Mouse (Mus musculus): ENCODE measurements around the gene Fn3k.
A peak's percentile ranks its signal among the peaks of the same experiment; 100 is the strongest.

Fn3k gene

DNA sequence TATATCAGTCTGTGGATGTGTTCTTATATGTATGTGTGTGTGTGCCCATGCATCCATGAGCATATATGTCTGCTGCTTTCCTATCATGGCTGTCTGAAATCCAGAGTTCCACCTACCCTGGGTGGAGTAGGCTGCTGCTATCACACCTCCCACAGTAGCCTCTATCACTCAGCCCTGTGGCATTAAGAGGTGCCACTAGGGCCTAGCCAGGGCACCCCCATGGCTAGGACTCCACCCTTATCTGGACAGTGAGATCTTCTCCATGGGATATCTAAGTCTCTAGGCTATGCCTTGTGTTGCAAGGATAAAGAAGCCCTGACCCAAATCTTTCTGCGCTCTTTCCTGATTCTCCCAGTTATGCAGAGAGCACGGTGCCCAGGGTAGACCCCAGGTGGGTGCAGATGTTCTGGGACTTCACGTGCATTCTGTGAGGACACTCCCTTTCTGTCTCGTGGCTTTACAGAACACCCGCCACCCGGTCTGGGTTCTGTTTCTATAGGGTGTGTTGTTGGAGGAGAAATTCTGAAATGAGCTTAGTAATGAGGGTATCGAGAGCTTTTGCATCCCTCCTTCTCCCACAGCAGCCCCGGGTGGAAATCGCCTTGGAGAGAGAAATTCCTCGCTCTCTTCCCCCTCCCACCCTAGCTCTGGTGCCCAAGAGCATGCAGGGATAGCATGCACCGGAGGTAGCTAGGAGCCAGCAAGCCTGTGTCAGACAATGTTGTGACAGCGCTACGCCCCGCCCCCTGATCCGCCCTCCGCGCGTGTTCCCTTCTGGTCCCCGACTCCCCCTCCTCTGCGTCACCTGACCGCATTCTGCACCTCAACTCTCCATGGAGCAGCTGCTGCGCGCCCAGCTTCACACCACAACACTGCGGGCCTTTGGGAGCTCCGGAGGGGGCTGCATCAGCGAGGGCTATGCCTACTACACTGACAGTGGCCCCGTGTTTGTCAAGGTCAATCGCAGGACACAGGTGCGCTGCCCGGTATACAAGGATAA, at the start of gene Fn3k:
Fn3k (plus strand) TSS at position 758 of the 1,000 bp plus-strand sequence.
- DNase-seq = peak; percentile 96 to 97

DNA sequence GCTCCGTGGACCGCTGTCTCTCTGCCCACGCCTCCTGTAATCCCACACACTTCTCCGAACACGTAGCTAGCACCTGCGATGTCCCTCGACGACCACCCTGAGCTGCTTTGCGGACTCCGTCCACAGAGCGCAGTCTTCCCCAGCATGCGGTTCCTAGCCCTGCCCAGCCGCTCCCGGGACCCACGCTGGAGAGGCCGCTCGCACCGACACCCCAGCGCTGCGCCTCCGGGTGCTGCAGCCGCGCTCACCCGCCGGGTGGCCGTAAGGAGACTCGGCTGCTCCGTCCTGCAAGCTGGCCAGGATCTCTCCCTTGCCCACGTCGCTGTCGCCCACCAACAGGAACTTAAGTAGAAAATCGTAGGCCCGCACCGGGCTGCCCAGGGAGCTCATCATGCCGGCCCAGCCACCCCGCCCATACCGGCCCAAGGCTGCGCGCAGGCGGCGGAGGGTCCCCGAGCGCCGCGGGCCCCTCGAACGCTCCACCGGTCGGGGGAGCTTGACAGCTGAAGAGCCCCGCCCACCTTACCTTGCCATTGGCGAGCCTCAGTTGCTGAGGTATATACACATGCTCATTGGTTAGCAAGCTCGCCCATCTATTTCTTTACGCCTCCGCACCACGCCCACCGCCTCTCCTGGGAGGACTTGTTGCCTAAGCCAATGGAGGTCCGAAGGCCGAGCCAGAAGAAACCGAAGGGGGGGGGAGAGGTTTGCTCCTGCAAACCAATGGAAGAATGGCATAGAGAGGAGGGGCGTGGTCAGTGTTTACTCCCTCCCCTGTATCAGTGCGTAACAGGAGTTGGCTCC, 46.8 kb upstream of the Fn3k start, which contains the start of gene Rab40b:
Rab40b (minus strand) TSS at position 502 of the 804 bp plus-strand sequence.
- peak; percentile 88 to 94 for DNase-seq

DNA sequence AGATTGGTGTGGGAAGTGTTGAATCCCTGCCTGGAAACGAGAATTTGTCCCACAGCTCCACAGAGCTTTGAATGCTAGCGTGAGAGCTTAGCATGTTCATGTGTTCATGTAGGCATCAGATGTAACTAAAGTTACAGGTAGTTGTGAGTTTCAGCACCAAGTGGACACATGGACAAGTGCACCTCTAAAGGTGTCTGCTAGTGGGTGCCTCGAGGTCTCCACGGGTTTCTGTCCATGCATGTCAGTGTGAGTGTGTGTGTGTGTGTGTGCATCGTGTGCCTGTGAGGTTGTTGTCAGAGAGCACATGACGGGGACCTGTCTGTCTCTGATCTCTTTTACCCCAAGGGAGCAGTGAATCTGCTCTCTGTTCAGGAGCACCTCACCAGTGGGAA, 46.2 kb upstream of the Fn3k start:
- no peak for DNase-seq

DNA sequence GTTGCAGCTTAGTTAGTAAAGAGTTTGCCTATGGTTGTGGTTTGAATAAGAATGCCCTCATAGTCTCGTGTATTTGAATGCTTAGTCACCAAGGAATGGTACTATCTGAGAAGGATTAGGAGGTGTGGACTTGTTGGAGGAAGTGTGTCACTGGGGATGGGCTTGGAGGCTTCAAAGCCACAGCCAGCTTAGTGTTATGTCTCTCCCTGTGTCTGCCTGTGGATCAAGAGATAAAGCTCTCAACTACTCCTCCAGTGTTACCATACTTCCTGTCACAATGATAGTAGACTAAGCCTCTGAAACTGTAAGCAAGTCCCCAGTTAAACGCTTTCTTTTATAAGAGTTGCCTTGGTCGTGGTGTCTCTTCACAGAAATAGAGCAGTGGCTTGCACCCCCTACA, 43.9 kb upstream of the Fn3k start:
- DNase-seq = no peak

DNA sequence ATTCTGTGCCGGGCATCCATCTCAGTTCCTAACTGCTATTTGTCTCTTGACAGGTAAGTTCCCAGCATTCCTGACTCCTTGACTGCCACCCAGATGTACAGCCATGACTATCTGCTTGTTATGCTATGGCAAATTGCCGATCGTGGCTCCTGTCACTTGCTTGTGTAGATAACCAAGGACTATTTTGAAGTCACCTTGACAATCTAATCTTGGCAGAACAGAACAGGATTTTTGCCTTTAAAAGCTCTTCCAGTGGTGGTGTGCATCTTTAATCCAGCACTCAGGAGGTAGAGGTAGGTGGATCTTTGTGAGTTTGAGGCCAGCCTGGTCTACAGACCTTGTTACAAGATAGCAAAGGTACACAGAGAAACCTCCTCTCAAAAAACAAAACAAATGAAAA, 42.3 kb upstream of the Fn3k start:
- no peak for DNase-seq

DNA sequence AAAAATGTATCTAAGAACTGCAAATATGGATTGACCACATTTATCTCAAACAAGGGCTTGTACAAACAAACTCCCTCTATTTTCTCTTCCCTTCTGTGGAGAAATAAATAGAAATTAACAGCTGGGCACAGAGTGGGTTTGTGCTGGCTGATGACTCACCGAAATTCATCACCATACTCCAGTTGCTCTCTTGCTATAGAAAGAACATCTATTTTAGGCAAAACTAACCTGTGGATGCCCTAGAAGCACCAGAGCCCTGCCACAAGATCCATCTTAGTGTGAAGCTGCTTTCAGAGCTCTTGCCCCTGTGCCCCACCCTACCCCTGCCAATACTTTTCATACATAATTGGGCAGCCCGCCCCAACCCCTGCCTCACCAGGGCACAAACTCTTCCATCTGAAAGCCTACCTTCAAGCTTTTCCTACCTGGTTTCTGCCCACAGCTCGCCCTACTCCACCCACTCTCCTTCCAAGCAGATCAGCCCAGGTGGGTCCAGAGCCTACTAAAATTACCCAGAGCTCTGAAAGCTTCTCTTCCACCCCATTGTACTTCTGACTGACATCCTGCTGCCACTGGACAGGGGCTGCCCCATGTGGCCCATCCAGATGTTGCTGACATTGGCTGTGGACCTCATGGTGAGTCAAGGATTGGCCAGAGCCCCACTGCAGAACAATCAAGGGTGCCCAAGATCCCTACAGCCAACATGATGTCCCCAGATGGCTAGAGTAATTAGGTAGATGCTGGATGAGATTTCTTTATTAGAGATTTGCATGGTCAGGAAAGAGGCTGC, 27.2 kb upstream of the Fn3k start:
- DNase-seq = no peak

DNA sequence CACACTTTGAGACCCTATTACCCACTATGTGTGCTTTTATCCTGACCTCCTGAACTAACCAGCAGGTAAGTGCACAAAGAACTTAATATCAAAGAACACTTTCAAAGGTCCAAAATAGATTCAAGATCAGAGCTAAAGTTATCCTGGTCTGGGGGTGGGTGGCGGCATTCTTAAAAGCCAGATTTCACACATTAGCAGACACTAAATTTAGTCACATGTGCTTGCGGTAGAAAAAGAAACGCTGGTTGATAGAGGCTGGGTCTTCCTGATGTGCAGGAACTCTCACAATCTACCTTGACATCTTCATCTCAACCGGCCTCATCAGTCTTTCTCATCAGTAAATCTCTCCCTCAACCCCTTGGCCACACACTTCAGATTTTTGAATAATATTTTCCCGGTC, 20.0 kb upstream of the Fn3k start:
- no peak for DNase-seq

DNA sequence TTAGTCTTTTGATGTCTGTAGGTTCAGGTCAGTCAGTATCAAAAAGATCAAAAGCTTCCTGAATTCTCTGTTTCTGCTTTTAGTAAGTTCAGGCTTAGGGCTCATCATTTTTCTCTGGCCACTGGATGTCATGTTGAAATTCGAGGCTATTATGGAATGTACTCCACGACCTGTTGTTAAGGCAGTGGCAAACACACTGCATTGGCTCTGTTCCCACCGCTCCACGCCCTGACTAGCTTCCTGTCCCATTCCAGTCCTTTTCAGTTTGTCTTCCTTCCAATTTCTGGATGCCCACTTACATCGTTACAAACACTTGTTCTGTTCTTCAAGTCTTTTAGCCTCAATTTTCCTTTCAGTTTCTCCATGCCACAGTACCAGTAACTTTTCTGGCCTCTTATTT, 19.4 kb upstream of the Fn3k start:
- no peak for DNase-seq

DNA sequence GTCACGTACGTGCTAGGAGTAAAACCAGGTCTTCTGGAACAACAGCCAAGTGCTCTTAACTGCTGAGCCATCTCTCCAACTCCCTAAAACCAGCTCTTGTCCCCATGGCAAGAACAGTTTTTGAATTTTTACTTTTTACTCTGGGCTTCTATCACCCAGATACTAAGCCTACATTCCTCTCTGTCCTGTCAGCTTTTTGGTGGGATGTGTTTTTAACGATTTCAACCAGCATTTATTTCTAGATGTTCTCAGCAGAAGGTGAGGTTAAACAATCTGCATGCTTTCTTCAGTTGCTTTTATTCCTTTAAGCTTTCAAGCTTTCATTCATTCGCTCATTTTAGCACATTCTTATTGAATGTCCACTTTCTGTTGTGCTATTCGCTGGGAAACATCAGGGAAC, 16.7 kb upstream of the Fn3k start:
- no peak for DNase-seq

DNA sequence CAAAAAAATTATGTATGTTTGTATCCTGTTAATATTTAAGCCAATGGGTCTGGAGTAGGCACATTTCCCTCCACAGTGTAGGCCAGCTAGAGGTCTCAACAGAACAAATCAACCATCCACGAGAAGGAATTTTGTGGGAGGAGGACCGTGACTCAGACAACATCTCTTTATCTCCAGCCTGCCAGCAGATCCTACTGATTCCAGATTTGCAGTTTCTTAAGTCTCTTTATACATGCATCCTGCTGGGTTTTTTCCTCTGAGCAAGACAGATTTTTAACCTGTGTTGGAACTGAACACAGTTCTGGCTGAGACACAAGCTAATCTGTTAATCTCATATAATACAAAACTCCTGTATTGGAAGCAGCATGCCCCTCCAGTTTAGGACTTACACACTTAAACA, 15.8 kb upstream of the Fn3k start:
- DNase-seq = no peak

DNA sequence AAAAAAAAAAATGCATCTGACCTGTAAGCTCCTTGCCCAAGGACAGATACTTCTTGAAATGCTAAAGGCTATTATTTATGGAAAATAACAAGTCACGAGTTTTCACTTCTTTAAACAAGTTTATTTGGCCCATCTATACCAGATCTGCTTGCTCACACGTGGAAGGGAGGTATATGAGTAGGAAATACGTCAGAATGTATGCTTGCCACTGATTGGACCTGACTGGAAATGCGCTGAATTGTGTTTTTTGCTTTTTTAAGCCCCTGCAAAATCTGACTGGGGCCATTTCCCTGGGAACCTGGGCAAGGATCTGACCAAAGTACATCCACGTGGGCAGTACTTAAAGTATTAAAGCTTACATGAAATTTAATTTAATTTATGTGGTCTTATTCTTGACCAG, 14.3 kb upstream of the Fn3k start:
- no peak for DNase-seq

DNA sequence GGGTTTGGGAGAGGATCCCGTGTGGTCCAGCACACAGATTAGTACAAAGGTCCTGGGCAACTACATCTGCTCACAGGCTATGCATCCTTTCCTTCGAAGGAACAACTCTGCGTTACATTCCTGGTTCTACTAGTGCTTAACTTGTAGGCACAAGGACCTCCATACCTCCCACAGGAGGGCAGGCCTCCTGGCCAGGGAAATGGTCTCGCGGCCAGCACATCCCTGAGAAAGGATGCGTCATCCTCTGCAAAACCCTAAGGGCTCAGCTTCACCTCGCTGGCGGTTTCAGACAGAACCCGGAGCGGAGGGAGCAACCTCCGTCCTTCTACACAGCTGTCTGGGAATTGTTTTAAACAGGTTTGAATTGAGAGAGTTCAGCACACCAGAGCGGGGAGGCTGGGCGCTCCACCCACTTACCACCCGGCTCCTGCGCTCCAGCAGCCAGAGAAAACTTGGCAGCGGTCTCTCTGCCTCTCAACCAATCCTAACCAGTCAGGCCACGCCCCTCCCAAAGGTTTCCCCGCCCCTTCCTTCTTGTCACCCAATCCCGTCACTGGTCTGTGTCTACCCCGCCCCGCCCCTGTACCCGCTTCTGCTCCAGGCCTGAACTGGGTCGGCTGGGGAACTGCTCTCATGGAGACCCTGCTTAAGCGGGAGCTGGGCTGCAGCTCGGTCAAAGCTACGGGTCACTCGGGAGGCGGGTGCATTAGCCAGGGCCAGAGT, 13.7 kb upstream of the Fn3k start, which contains the start of gene Fn3krp:
Fn3krp (plus strand) TSS at position 572 of the 723 bp plus-strand sequence.
- DNase-seq = peak; percentile 100

DNA sequence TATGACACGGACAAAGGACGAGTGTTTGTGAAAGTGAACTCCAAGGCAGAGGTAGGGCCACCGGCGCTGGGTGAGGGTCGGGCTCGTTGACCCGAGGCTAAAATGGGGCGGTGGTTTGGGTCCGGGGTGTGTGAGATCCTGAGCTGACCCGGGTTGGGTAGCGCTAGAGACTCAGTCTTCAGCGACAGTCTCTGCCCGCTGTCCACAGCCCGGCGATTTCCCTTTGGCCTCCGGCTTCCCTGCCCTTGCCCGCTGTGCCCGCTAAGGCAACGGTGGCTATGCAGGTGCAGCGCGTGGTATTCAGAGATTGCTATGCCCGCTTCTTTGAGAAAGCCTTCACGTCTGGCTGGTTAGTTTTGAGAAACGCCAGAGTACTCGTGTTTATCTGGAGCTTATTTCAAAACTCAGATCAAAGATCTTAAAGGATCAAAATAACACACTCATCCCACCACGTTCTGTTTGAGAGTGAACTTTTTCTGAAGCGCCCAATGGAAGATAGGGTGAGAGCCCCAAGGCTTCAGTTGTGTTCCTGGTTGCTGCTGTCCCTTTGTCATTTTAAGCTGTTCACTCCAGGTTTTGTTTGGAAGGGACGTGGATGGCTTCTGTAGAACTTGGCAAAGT, 13.1 kb upstream of the Fn3k start:
- DNase-seq = no peak

DNA sequence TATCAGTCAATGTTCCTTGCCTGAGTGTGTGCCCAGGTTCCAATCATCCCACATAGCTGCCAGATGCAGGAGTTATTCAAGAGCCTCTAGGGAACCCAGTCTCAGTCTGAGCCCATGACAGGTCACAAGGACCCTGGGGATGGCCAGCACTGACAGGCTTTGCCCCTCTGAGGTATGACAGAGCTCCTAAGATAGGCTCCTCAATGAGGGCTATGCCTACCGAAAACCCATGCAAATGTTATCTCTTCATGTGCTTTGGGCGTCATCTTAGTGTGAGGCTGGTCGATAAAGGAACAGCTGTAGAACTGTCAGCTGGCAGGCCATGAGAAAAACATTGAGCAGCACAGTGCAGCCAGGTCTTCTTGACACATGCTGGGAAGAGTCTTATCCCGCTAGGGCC, 1.3 kb upstream of the Fn3k start:
- no peak for DNase-seq

DNA sequence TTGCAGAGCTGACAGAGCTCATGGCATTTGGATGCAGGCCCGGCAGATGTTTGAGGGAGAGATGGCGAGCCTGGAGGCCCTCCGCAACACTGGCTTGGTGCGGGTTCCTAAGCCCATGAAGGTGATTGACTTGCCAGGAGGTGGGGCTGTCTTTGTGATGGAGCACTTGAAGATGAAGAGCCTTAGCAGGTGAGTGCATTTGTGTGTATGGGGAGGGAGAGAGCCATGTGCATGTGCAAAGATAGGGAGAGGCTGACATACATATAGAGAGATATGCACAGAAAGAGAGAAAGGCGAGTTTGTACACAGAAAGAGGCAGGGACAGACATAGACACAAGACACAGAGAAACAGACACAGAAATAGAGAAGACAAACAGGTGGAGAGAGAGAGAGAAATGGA, 2.5 kb downstream of the Fn3k start:
- no peak for DNase-seq

DNA sequence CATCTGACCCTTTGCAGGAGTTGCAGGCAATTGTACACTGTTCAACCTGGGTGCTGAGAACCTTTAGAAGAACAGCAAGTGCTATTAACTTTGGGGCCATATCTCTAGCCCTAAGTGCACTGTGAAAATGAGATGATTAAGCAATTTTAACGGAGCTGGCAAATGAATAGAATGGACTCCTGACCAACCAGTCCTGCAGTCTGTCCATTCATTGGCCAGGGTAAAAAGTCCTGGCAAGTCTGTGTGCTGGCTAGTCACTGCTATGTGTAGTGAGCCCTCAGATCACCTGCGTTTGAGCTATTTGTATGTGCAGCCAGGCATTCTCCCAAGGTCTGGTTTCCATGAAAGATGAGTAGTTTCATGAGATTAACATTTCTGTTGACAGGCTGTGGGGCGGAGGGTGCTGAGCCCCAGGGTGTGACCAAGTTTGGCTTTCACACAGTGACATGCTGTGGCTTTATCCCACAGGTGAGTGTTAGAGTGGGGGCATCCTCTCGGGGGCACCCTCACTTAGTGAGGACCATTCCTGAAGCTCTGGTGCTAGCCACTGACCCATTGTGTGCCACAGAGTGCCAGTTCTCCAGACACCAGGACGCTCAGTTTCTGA, 5.1 kb downstream of the Fn3k start:
- DNase-seq = no peak

DNA sequence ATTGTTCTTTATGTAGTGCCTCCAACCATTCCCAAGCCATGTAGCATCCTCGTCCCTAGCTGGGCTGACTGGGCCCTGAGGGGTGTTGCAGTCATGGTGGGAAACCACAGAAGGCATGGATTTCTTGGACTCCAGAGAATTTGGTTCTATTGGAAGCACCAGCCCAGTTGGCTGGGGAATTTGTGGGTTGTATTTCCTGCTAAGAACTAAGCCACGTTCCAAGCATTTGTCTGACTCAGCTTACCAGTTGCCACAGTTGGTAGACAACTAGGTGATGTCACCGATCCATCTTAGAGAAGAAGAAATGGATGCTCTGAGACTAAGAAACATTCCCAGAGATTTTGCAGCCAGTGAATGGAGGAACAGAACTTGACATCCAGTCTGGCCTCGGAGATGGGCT, 6.9 kb downstream of the Fn3k start:
- no peak for DNase-seq

DNA sequence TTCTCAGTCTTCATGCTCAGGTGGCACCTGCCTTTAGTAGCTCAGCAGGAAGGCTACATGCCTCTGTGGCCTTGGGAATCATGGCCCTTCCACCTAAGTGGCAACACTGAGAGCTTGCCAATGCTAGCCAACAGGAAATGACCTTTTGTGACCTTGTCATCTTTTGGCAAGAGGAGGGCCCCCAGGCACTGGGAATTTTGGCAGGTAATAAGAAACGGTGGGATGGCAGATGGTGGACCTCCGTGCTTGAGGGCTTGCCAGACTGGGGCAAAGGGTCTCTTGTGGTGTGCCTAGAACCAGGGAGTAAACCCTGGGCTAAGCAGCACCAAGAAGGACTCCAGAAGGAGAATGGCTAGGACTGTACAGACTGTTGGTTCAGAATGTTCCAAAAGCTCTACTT, 7.4 kb downstream of the Fn3k start:
- DNase-seq = peak; percentile 47 to 50

DNA sequence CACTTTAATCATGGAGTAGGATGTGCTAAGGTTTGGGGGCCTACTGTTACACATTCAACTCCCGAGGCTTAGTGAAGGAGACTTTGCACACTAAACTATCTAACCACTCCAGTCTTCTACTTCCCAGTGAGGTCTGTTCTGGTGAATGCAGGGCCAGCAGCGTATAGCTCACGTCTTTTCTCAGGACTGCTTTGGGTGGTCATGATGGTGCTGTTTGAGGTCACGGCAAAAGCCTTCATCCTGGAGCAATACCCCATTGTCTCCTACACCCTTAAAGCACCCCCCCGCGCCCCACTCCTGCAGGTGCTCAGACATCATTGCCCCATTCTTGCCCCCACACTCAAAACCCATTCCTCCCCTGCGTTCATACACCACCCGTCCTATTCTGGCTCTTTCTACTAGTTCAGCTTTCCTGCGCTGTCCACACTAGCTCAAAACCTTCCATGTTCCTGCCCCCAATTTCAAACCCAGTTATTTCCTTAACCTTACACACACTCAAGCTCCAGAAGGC, 16.6 kb downstream of the Fn3k start:
- peak in 1 of 2 experiments; percentile 47 for DNase-seq

DNA sequence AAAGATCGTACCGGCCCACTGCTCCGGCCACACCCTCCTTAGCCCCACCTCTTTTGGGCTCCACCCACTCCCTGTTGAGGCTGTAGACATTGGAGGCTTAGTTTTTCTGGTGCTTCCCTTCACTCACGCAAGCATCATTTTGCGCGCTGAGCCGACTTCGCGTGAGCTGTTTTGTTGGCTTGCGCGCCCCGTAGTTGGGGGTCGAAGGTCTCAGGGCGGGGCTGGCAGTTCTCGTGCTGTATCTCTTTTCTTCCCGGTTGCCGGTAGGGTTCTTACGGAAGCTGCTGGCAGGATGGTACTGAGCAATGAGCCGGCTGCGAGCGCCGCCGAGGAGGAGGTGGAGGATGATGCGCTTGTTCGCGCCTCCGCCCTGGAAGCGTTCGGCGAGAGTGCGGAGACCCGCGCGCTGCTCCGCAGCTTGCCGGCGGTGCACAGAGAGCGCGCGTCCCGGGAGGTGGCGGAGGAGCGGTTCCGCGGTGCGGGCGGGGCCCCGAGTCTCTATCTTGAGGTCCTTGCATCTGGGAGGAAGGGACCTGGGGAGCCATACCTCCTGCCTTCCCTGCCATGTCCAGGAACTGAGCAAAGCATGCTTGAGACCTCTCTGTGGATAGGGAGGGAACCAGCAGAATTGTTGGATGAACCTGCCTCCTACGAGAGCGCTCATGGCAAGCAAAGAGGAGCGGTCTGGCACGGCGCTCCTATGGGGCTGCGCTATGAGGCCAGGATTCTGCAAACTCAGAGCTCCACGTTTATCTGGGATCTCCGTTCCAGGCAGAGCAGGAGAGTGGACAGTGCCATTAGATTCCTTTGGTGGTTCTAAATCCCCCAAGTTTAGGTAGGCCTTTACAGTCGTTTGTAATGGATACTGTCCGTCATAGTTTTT, 17.3 kb downstream of the Fn3k start, which contains the start of gene Tbcd:
Tbcd (plus strand) TSS at position 197 of the 883 bp plus-strand sequence.
- DNase-seq = peak; percentile 97
